Mouse (Mus musculus) intestine, embryonic 15.5 days (tissue): ENCODE measurements around the gene Sdf2. TPM values are rescaled to one million over a fixed set of nuclear protein-coding genes. Genes with fewer than 3 reads are reported as not detected.
"Not testable (repeated sequence)": the region's sequence is repeated elsewhere in the genome, so short reads cannot be mapped to it uniquely, and the experiment has no call there.

Source experiments
- ATAC-seq: fragments of 200-750 bp; cut with Nextera tagmentation; 2 replicates; pipeline ENCODE4 v1.8.0; 2017; ENCODE audit warnings: moderate TSS enrichment, moderate library complexity
- H3K27ac ChIP-seq: fragments of 300-500 bp; sonication (generic); 2 replicates; pipeline ENCODE4 v1.5.1; 2015; ENCODE audit warnings: mild to moderate bottlenecking, inconsistent platforms
- H3K27me3 ChIP-seq: fragments of 300-500 bp; sonication (generic); replicated peaks from 2 replicates; pipeline ENCODE4 v1.6.1; 2015; ENCODE audit warnings: inconsistent platforms
- H3K36me3 ChIP-seq: fragments of 300-500 bp; sonication (generic); 2 replicates; pipeline ENCODE4 v1.6.1; 2015; ENCODE audit warnings: inconsistent platforms
- H3K4me1 ChIP-seq: fragments of 300-500 bp; sonication (generic); replicated peaks from 2 replicates; pipeline ENCODE4 v1.6.1; 2015; ENCODE audit warnings: inconsistent platforms
- H3K4me2 ChIP-seq: fragments of 300-500 bp; sonication (generic); replicated peaks from 2 replicates; pipeline ENCODE4 v1.6.1; 2015; ENCODE audit warnings: mild to moderate bottlenecking, inconsistent platforms
- H3K4me3 ChIP-seq: fragments of 300-500 bp; sonication (generic); replicated peaks from 2 replicates; pipeline ENCODE4 v1.5.1; 2015; ENCODE audit warnings: inconsistent platforms
- H3K9ac ChIP-seq: fragments of 300-500 bp; sonication (generic); 2 replicates; pipeline ENCODE4 v1.6.1; 2015; ENCODE audit warnings: inconsistent platforms
- H3K9me3 ChIP-seq: fragments of 300-500 bp; sonication (generic); 2 replicates; pipeline ENCODE4 v1.6.1; 2016; ENCODE audit warnings: inconsistent platforms
- WGBS: fragments of 180-500 bp; shearing (Covaris S2); methylation state at CpG from one replicate; pipeline ENCODE4 v1.1.7; 2015; 5-methylcytosine and 5-hydroxymethylcytosine counted together
- polyA plus RNA-seq: library from polyadenylated mRNA; unstranded; fragments of >200 nt; fragmentation: Nextera tagmentation; extraction: Ambion mirVana; gene quantifications from 2 replicates; pipeline ENCODE4 v1.2.1, GENCODE M21; 2015

Sdf2 gene
- polyA plus RNA-seq, 1 experiment from 2014 or later: 70.2 TPM

GRCm38 (mm10) chr11:78275596-78275995 lies 30.1 kb downstream of the Sdf2 start:
- ATAC-seq: no peak
- no peak overlapping the region for H3K4me2 ChIP-seq
- no peak overlapping the region for H3K9ac ChIP-seq
- H3K27ac ChIP-seq: no peak overlapping the region
- no peak overlapping the region for H3K4me3 ChIP-seq
- no peaks in the 10 kb centered on the region for H3K4me1 ChIP-seq
- H3K9me3 ChIP-seq: no peaks in the 10 kb centered on the region
- 100% methylated on average over 1 of the region's 1 CpGs for WGBS
- H3K36me3 ChIP-seq: peaks cover 64% of the 10 kb centered on the region
- H3K27me3 ChIP-seq: no peaks in the 10 kb centered on the region

GRCm38 (mm10) chr11:78276169-78276568 lies 30.6 kb downstream of the Sdf2 start:
- 96% methylated on average over 4 of the region's 4 CpGs for WGBS
- H3K4me1 ChIP-seq, H3K9ac ChIP-seq, H3K4me3 ChIP-seq, ATAC-seq, H3K27ac ChIP-seq, H3K27me3 ChIP-seq, H3K9me3 ChIP-seq, H3K4me2 ChIP-seq: not testable (repeated sequence)
- peaks cover 67% of the 10 kb centered on the region for H3K36me3 ChIP-seq

- Histone ChIP-seq H3K9me3 (no peaks in the 10 kb centered on the region), H3K4me2 (no peak overlapping the region), H3K27ac (no peak overlapping the region), H3K4me1 (no peaks in the 10 kb centered on the region), H3K4me3 (no peak overlapping the region), H3K27me3 (no peaks in the 10 kb centered on the region), H3K36me3 (peaks cover 59% of the 10 kb centered on the region), H3K9ac (no peak overlapping the region)
- WGBS: 79% methylated on average over 7 of the region's 7 CpGs
- no peak for ATAC-seq
Observed at GRCm38 (mm10) chr11:78278853-78279252, 33.3 kb downstream of the Sdf2 start.

- ATAC-seq: no peak
Observed at GRCm38 (mm10) chr11:78279586-78279985, 34.0 kb downstream of the Sdf2 start.

GRCm38 (mm10) chr11:78289146-78289763 lies 43.7 kb downstream of the Sdf2 start:
- H3K4me3 ChIP-seq: no peak overlapping the region
- peaks cover 43% of the 10 kb centered on the region for H3K36me3 ChIP-seq
- H3K4me2 ChIP-seq: no peak overlapping the region
- H3K4me1 ChIP-seq: no peaks in the 10 kb centered on the region
- H3K9me3 ChIP-seq: no peaks in the 10 kb centered on the region
- 71% methylated on average over 7 of the region's 7 CpGs for WGBS
- no peak overlapping the region for H3K9ac ChIP-seq
- ATAC-seq: peak; percentile 55; the same call in 1 of the 2 replicates
- no peaks in the 10 kb centered on the region for H3K27me3 ChIP-seq
- H3K27ac ChIP-seq: no peak overlapping the region

More at GRCm38 (mm10) chr11:78279586-78279985, 34.0 kb downstream of the Sdf2 start:
- Histone ChIP-seq H3K27ac (no peak overlapping the region), H3K4me2 (no peak overlapping the region), H3K9ac (no peak overlapping the region), H3K36me3 (peaks cover 57% of the 10 kb centered on the region), H3K27me3 (no peaks in the 10 kb centered on the region), H3K4me3 (no peak overlapping the region), H3K4me1 (no peaks in the 10 kb centered on the region), H3K9me3 (no peaks in the 10 kb centered on the region)
- WGBS: 90% methylated on average over 4 of the region's 4 CpGs

GRCm38 (mm10) chr11:78290654-78291053 lies 45.1 kb downstream of the Sdf2 start, which contains the start of gene BC030499:
Gene BC030499 (plus strand): TSS chr11:78290841.
- Histone ChIP-seq H3K27me3 (no peaks in the 10 kb centered on the region), H3K36me3 (peaks cover 32% of the 10 kb centered on the region), H3K9me3 (no peaks in the 10 kb centered on the region), H3K4me1 (no peaks in the 10 kb centered on the region), H3K9ac (no peak within 1 kb of the TSS), H3K4me3 (no peak within 1 kb of the TSS), H3K4me2 (no peak within 1 kb of the TSS), H3K27ac (no peak within 1 kb of the TSS)
- 89% methylated on average over 4 of the region's 4 CpGs for WGBS
- no peak for ATAC-seq

- no peak for ATAC-seq
- Histone ChIP-seq H3K9me3 (no peaks in the 10 kb centered on the region), H3K4me3 (no peak overlapping the region), H3K27ac (no peak overlapping the region), H3K36me3 (peaks cover 7% of the 10 kb centered on the region), H3K27me3 (no peaks in the 10 kb centered on the region), H3K4me1 (no peaks in the 10 kb centered on the region), H3K9ac (no peak overlapping the region), H3K4me2 (no peak overlapping the region)
- 91% methylated on average over 6 of the region's 6 CpGs for WGBS
Observed at GRCm38 (mm10) chr11:78294585-78294984, 49.0 kb downstream of the Sdf2 start.

GRCm38 (mm10) chr11:78300917-78301316 lies 55.4 kb downstream of the Sdf2 start:
- Histone ChIP-seq H3K36me3 (peaks cover 13% of the 10 kb centered on the region), H3K27me3 (no peaks in the 10 kb centered on the region), H3K9me3 (no peaks in the 10 kb centered on the region), H3K9ac (peak overlapping the region; percentile 54), H3K4me2 (peak overlapping the region; percentile 81), H3K27ac (peak overlapping the region; percentile 51; the same call in 1 of the 2 replicates), H3K4me1 (no peaks in the 10 kb centered on the region; the same call in 1 of the 2 replicates), H3K4me3 (peak overlapping the region; percentile 75)
- WGBS: 63% methylated on average over 7 of the region's 7 CpGs
- peak; percentile 26 for ATAC-seq

- Histone ChIP-seq H3K4me2 (peak within 1 kb of the TSS; percentile 81), H3K9me3 (no peaks in the 10 kb centered on the region), H3K9ac (peak within 1 kb of the TSS; percentile 70), H3K27me3 (no peaks in the 10 kb centered on the region), H3K4me1 (no peaks in the 10 kb centered on the region; the same call in 1 of the 2 replicates), H3K4me3 (peak within 1 kb of the TSS; percentile 75), H3K36me3 (peaks cover 13% of the 10 kb centered on the region), H3K27ac (peak within 1 kb of the TSS; percentile 51)
- WGBS: under 1% methylated on average over 49 of the region's 49 CpGs
- ATAC-seq: peak; percentile 100
Observed at GRCm38 (mm10) chr11:78301357-78302084, 56.0 kb downstream of the Sdf2 start, which contains the start of gene Spag5. Gene Spag5 (plus strand): TSS chr11:78301529.

Other genes with a start within 250 kb of the Sdf2 start
- 18.0 and 18.3 TPM in 2 replicates for gene Dhrs13, start 213.5 kb upstream of the Sdf2 start, polyA plus RNA-seq
- gene Flot2, start 207.8 kb upstream of the Sdf2 start, polyA plus RNA-seq: 44.0 and 44.2 TPM in 2 replicates
- gene Eral1, start 165.4 kb upstream of the Sdf2 start, polyA plus RNA-seq: 30.8 and 31.6 TPM in 2 replicates
- 13.1 and 13.3 TPM in 2 replicates for gene Fam222b, start 151.1 kb upstream of the Sdf2 start, polyA plus RNA-seq
- 74.7 and 77.2 TPM in 2 replicates for gene Traf4, start 80.2 kb upstream of the Sdf2 start, polyA plus RNA-seq
- gene Nek8, start 69.1 kb upstream of the Sdf2 start, polyA plus RNA-seq: 14.4 and 17.1 TPM in 2 replicates
- gene Tlcd1, start 69.0 kb upstream of the Sdf2 start, polyA plus RNA-seq: 39.1 and 39.8 TPM in 2 replicates
- gene Rpl23a, start 62.2 kb upstream of the Sdf2 start, polyA plus RNA-seq: 1,310 and 1,463 TPM in 2 replicates
- 87.9 and 91.4 TPM in 2 replicates for gene Rab34, start 57.3 kb upstream of the Sdf2 start, polyA plus RNA-seq
- gene Proca1, start 52.4 kb upstream of the Sdf2 start, polyA plus RNA-seq: 2.6 and 3.1 TPM in 2 replicates
- 21.0 and 22.7 TPM in 2 replicates for gene Supt6, start 241 bp downstream of the Sdf2 start, polyA plus RNA-seq
- gene 2610507B11Rik, start 16.0 kb downstream of the Sdf2 start, polyA plus RNA-seq: 68.6 and 71.1 TPM in 2 replicates
- gene BC030499, start 45.1 kb downstream of the Sdf2 start, polyA plus RNA-seq: 0.16 and 0.33 TPM in 2 replicates
- 26.8 and 28.3 TPM in 2 replicates for gene Spag5, start 55.8 kb downstream of the Sdf2 start, polyA plus RNA-seq
- 23.1 and 29.0 TPM in 2 replicates for gene Aldoc, start 77.2 kb downstream of the Sdf2 start, polyA plus RNA-seq
- gene Pigs, start 82.7 kb downstream of the Sdf2 start, polyA plus RNA-seq: 78.6 and 85.0 TPM in 2 replicates
- 33.5 and 34.6 TPM in 2 replicates for gene Unc119, start 97.7 kb downstream of the Sdf2 start, polyA plus RNA-seq
- gene Foxn1, start 140.8 kb downstream of the Sdf2 start, polyA plus RNA-seq: not detected in 2 replicates
- 1.3 and 2.5 TPM in 2 replicates for gene Slc13a2, start 176.5 kb downstream of the Sdf2 start, polyA plus RNA-seq
- 12.2 and 13.3 TPM in 2 replicates for gene Slc46a1, start 220.0 kb downstream of the Sdf2 start, polyA plus RNA-seq